Mouse (Mus musculus) right cerebral cortex, adult 2 months (tissue): ENCODE measurements around the gene Pi4kb.

ENCODE experiments used
- DNase-seq, 2 experiments: peaks; one replicate each; pipeline ENCODE4 v3.0.0; 2021 to 2022; ENCODE audit warnings: low spot score in 2 of 2

Pi4kb gene

GRCm38 (mm10) chr3:95054481-95055260, 80.1 kb downstream of the Pi4kb start:
- DNase-seq = peak; percentile 23 to 24

GRCm38 (mm10) chr3:95056275-95056674, 81.7 kb downstream of the Pi4kb start:
- DNase-seq = no peak
